Comparison of ENCODE assay signal across 10 mouse cellular contexts in genomic region chr9:15507431-15507875, GRCm38 (mm10). TPM values are rescaled to one million over a fixed set of nuclear protein-coding genes. Genes with fewer than 3 reads are reported as not detected.
DNase-seq lines count a peak whose midpoint lies in the region; ATAC-seq and TF ChIP-seq lines count a peak whose summit lies in the region.
"Had no signal": no experiment of that assay in that cellular context is flagged by ENCODE, and none has a peak within 500 bp of the region (broad histone marks: within the 10 kb centered on the region; RNA-seq: fewer than 3 reads in every experiment).

No protein-coding gene starts in this region.

- peak; percentile 45 to 60 for DNase-seq in adrenal gland, postnatal 36 days
- DNase-seq in adrenal gland, postnatal 4 days (ENCODE audit: low spot score in 2 of 2): no peak
- no peak for DNase-seq in neural tube, embryonic 10.5 days (ENCODE audit: extremely low spot score, low spot score)
- DNase-seq in MN1 (ENCODE audit: low spot score): no peak
- DNase-seq in retina, postnatal 1 day: no peak
- DNase-seq: B cell, adult 2 months; midbrain, embryonic 14.5 days had no signal

- H3K36me3 ChIP-seq in neural tube, embryonic 13.5 days: no peaks in the 10 kb centered on the region
- no peaks in the 10 kb centered on the region for H3K36me3 ChIP-seq in kidney, embryonic 15.5 days
- H3K36me3 ChIP-seq in small intestine, adult 2 months (ENCODE audit: control insufficient read depth, insufficient read depth, low read length): no peaks in the 10 kb centered on the region

- 80% methylated on average over 4 of the region's 4 CpGs for WGBS in neural tube, embryonic 13.5 days
- WGBS in kidney, embryonic 15.5 days: 63% methylated on average over 4 of the region's 4 CpGs
- WGBS in small intestine, adult 2 months: 47% methylated on average over 4 of the region's 4 CpGs

- TF ChIP-seq CTCF in small intestine, adult 2 months (IDR thresholded peaks at IDR 0.05; ENCODE audit: extremely low read depth, insufficient read length, insufficient replicate concordance, low read depth, low read length): no peak

- H3K27me3 ChIP-seq in neural tube, embryonic 13.5 days: 0 out of 2 replicates have a peak, but pooled peaks cover 3% of the 10 kb centered on the region
- H3K27me3 ChIP-seq in kidney, embryonic 15.5 days: no peaks in the 10 kb centered on the region
- no peaks in the 10 kb centered on the region for H3K27me3 ChIP-seq in small intestine, adult 2 months (ENCODE audit: control insufficient read depth, insufficient read depth, low read length)

- H3K4me2 ChIP-seq in neural tube, embryonic 13.5 days: no peak overlapping the region
- no peak overlapping the region for H3K4me2 ChIP-seq in kidney, embryonic 15.5 days

- 0 out of 2 replicates have a peak overlapping the region, but pooled peaks have one; percentile 3 for H3K27ac ChIP-seq in neural tube, embryonic 13.5 days (replicated peaks)
- peak overlapping the region; percentile 72 for H3K27ac ChIP-seq in kidney, embryonic 15.5 days
- peak overlapping the region; percentile 62 for H3K27ac ChIP-seq in small intestine, adult 2 months (ENCODE audit: insufficient read depth, low read depth, low read length)

- no peaks in the 10 kb centered on the region for H3K9me3 ChIP-seq in neural tube, embryonic 13.5 days
- no peaks in the 10 kb centered on the region for H3K9me3 ChIP-seq in kidney, embryonic 15.5 days (replicated peaks)

- TF ChIP-seq POLR2A in small intestine, adult 2 months (IDR thresholded peaks at IDR 0.05; ENCODE audit: low read depth, low read length): no peak

- peaks cover 51% of the 10 kb centered on the region for H3K4me1 ChIP-seq in neural tube, embryonic 13.5 days (replicated peaks)
- peaks cover 85% of the 10 kb centered on the region for H3K4me1 ChIP-seq in kidney, embryonic 15.5 days
- peaks cover 34% of the 10 kb centered on the region for H3K4me1 ChIP-seq in small intestine, adult 2 months (ENCODE audit: control insufficient read depth, insufficient read depth, insufficient read length, low read length)

- H3K4me3 ChIP-seq in neural tube, embryonic 13.5 days: no peak overlapping the region
- H3K4me3 ChIP-seq in kidney, embryonic 15.5 days (replicated peaks): no peak overlapping the region
- H3K4me3 ChIP-seq in small intestine, adult 2 months (ENCODE audit: low read depth, low read length): no peak overlapping the region

- ATAC-seq in neural tube, embryonic 13.5 days (ENCODE audit: low read depth): no peak
- ATAC-seq in kidney, embryonic 15.5 days (replicated peaks; ENCODE audit: low FRiP score): no peak

- no peak overlapping the region for H3K9ac ChIP-seq in neural tube, embryonic 13.5 days
- H3K9ac ChIP-seq in kidney, embryonic 15.5 days: no peak overlapping the region

RNA-seq across cellular contexts. Expression of gene Smco4, which starts 14.2 kb away (rescaled TPM):
- total RNA-seq in adrenal gland, postnatal 36 days (2021): 10 to 100 TPM; 29.0 to 35.2 TPM
- 10 to 100 TPM; 28.9 to 34.1 TPM for total RNA-seq in adrenal gland, postnatal 4 days (2021)
- 0.32 and 0.52 TPM in 2 replicates for polyA plus RNA-seq in neural tube, embryonic 13.5 days (2015; fragmentation: Nextera tagmentation; extraction: Ambion mirVana)
- 4.5 and 6.3 TPM in 2 replicates for polyA plus RNA-seq in kidney, embryonic 15.5 days (2015; fragmentation: Nextera tagmentation; extraction: Ambion mirVana)
- polyA plus RNA-seq in small intestine, adult 2 months (2012; rRNA removed): 6.8 and 15.2 TPM in 2 replicates

Comparison
In these comparisons a context has a peak if more than half of its experiments do, and no peak if none do; other contexts are left out.
1. DNase-seq: peak in adrenal gland, postnatal 36 days (2 of 2); none in adrenal gland, postnatal 4 days (0 of 2), neural tube, embryonic 10.5 days (single experiment), MN1 (single experiment) and retina, postnatal 1 day (single experiment).
2. H3K27ac ChIP-seq: peak in every context shown above with its lines; median percentile 72 in kidney, embryonic 15.5 days; 62 in small intestine, adult 2 months; 3 in neural tube, embryonic 13.5 days.